Mouse (Mus musculus) megakaryocyte, adult 5-6 weeks (primary cell): ENCODE measurements around the gene Tmem163. TPM values are rescaled to one million over a fixed set of nuclear protein-coding genes. Genes with fewer than 3 reads are reported as not detected.

Source experiments
- ATAC-seq: 2 replicates; pipeline ENCODE4 v1.8.0; 2016; ENCODE audit warnings: mild to moderate bottlenecking, inconsistent platforms; ENCODE audit not compliant: poor library complexity, severe bottlenecking
- total RNA-seq, 2 experiments: library from RNA; stranded (forward) in 1 of 2; stranded (reverse) in 1 of 2; fragments of 153-499, 151-499 nt in 1 of 2; fragments of 221-1000, 200-1000 nt in 1 of 2; gene quantifications; 2 replicates each; pipeline versions ENCODE4 v1.2.3 to v1.2.4; 2015 to 2017

Tmem163 gene
- total RNA-seq, 2 experiments from 2014 or later, result 0.73 TPM; not detected in 1

DNA sequence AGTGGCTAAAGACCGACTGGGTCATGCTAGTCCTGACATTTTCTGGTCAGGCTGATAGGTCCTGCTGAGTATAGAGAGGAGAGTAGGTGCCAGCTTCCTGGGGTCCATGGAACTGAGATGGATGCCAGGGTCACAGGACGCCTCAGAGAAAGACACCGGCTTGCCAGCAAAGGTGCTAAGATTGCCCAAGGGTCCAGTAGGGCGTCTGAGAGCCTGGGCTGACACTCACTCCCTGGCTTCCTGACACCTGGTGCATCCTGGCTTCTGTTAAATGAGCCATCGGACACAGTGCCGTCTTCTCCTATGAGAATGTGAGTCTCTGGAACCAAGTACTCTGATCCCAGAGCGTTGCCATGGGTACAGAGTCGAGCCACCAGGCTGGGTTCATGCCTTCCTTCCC lies 170.4 kb downstream of the Tmem163 start:
- ATAC-seq, result no peak

GRCm38 (mm10) chr1:127508067-127508739 lies 171.1 kb downstream of the Tmem163 start:
- ATAC-seq, result no peak

DNA sequence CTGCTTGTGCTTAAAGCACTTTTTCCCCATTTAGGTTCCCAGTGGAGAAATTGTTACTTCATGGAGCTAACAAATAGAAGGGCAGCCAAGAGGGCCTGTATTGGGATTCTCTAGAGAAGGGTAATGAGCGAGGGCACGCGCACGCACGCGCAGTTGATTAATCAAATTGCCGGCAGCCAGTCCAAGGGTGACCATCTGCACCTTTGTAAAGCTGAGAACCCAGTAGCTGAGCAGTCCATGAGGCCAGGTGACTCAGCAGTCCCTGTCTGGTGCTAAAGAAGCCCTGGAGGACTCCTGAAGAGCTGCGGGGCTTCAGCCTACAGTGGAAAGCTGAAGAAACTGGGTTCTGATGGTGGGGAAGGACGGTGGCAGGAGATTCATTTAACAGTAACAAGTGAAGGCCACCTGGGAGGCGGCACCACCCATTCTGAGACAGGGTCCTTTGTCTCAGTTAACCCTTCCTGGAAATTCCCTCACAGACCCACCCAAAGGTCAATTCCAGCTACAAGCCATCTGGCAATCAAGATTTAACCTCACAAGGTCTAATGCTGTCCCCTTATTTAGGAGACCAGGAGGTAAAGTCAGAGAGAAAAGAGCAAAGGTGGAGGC lies 172.2 kb downstream of the Tmem163 start:
- no peak for ATAC-seq

DNA sequence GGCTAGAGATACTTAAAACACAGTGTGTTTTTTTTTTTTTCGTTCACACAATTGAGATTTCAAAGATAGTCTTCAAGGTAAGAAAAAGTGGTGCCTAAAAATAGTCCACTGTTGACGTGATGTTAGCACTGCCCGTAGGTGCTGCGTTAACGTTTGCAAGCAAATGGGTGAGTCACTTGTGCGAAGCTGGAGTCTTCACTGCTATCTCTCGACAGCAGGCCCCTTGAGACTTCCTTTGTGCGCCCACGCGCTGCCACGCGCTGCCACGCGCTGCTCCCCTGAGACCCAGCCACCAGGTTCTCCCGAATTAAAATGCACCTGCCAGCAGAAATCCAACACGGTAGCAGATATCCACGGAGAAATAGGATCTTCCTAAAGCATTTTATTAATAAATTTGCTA lies 178.6 kb downstream of the Tmem163 start:
- no peak for ATAC-seq

DNA sequence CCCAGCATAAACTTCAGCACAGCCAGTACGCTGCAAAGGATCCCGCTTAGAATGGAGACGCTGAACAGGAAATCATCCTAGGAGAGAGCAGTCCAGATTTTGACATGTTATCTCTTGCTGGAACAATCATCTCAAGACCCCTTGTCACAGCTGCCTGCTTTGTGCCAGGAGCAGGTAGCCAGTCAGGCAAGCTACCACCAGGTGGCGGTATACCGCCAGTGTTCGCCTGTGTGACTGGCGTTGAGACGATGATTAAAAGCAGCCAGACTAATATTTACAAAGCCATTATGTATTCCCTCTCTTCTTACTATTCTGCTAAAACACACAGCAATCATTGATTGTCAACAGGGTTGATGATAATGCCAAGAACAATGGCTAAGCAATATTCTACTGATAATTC lies 179.1 kb downstream of the Tmem163 start:
- ATAC-seq, result peak; percentile 70

- ATAC-seq, result no peak
Measured at GRCm38 (mm10) chr1:127498746-127499145, 180.6 kb downstream of the Tmem163 start.

- ATAC-seq, result peak; percentile 89
Measured at GRCm38 (mm10) chr1:127496737-127497543, 182.4 kb downstream of the Tmem163 start.

DNA sequence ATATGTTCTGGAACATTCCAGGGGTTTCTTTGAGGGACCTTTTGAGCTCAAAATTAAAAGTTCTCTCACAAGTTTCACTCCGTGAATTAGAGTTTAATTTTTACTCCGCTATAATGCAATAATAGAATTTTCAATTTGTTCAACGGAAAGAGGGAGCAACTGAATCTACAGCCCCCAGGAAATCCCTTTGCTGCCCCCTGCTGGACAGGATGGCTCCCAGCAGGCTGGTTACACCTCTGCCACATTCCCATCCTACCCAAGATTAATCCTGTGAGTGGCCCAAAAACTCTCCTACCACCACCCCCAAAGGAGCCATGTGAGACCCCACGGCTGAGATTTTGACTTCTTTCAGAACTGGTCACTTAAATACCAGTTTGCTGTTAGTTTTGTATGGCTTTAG lies 192.2 kb downstream of the Tmem163 start:
- ATAC-seq, result peak; percentile 40; the same call in 1 of the 2 replicates

DNA sequence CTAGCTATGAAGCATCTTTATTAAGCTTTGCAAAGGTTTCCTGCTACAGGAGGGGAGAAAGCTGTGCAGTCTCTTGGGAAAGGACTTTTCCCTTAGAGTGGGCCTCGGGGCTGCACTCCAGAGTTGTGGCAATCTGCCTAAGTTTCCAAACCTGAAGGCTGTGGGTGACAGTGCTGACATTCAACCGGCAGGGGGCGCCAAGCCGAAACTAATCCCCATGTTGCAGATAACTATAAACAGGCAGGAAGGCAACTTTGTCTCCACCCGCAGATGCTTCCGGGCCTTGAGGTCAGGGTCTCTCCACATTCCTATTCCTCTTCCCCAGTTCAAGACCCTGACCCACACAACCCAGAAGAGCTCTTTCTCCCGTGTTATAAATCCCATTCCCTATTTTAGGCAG lies 194.5 kb downstream of the Tmem163 start:
- ATAC-seq, result peak; percentile 51

GRCm38 (mm10) chr1:127484188-127484587 lies 195.2 kb downstream of the Tmem163 start:
- no peak for ATAC-seq

GRCm38 (mm10) chr1:127482911-127483310 lies 196.4 kb downstream of the Tmem163 start:
- no peak for ATAC-seq

DNA sequence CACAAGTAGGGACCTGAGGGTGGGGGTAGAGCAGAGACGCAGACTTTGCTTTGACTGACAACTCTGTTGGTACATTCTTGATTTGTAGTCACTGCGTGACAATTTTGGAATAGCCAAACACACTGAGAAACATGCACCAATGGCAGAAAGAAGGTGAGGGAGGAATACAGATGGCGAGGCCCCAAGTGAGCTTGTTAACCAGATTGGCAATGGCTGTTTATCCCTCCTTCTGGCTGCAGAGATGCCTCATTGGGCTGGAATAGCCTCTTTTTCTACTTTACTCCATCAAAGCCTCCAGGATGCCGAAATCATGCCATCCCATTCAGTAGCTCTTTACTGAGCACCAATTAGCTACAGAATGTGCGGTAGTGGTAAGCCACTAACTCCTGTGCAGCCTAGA lies 203.6 kb downstream of the Tmem163 start:
- ATAC-seq, result no peak

DNA sequence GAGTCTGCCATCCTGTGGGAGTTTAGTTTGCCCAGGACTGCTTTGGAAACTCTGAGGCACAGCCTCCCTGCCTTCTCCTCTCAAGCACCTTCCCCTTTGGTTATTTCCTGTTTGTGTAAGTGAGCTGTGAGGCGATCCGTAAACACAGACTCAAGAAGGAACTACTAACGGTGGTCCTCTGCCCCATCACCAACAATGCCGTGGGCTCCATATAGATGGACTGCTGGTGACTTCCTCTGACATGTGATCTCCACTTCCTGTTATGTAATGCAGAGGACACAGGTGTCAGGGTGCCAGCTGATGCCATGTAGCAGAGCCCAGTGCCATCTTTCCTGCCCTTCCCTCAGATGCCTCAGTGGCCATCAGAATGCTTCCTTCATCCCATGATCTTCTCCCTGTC lies 209.2 kb downstream of the Tmem163 start:
- peak; percentile 62 for ATAC-seq

DNA sequence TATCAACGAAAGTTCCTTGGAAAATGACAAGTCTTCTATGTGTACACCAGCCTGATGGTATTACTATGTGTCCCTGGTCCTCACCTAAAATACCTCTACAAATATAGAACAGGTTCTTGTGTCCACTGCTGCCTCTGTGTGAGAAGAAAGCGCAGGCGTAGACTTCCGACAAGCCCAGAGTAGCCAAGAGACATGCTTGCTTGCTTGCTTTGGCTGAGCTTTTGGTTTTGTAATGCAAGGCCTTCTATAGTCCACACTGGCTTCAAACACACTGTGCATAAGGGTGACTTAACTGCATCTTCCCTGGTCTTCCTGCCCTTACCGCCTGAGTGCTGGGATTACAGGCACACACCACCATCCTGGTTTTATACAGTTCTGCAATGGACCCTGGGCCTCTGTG lies 212.1 kb downstream of the Tmem163 start:
- ATAC-seq, result no peak

DNA sequence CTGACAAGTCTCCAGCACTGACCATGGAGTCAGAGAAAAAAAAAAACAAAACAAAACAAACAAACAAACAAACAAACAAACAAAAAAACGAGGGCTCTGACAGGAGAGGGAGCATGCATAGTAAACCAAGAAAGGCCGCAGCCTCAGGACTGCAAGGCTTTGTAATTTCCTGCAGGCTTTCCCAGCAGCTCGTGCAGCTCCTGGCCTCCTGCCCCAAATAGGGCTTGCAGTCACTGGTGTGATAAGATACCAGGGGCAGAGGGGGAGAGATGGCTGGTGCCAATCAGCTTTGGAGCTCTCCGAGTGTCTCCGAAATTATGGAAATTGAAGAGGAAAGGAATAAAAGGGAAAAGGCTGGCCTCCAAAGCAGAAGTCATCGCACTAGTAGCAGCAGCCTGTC lies 214.1 kb downstream of the Tmem163 start:
- no peak for ATAC-seq

- ATAC-seq, result no peak
Measured at GRCm38 (mm10) chr1:127464041-127464440, 215.3 kb downstream of the Tmem163 start.

DNA sequence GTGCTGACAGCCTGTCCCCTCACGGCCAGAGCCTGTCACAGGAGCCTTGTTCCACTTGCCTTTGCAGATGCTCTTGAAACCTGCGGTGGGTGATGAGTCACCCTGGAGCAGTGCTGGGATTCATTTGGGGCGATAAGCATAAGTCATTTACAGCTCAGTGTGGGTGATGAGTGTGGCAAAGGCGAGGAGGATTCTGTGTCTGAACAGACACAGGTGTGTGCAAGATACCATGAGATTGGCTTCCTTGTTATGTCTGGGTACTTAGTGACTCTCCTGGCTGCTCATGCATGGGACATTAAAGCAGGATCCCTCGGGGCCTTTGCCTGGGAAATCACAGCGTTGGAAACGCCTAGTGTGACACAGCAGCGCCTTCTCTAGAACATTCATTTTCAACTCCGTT lies 218.3 kb downstream of the Tmem163 start:
- no peak for ATAC-seq

GRCm38 (mm10) chr1:127459576-127459975 lies 219.8 kb downstream of the Tmem163 start:
- ATAC-seq, result no peak

- peak; percentile 78 for ATAC-seq
Measured at GRCm38 (mm10) chr1:127459015-127459451, 220.3 kb downstream of the Tmem163 start.

DNA sequence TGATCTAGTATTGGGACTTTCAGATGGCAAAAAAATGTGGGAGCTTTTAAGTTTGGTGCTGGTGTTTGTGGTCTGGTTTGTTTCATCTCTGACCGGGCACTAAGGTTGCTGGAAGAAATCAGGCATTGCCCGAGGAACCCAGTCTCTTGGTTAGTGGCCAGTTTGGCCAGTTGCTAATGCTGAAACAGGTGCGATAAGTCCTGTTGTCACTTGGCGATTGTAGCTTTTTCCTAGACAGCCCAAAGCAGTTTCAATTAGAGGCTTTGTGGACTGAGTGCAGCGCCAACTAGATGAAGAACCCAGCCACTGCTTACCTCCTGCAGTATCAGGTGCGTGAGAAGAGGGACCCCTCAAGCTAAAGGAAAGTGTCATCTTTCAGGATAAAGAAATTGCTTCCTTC lies 226.0 kb downstream of the Tmem163 start:
- no peak for ATAC-seq

- ATAC-seq, result no peak
Measured at GRCm38 (mm10) chr1:127444836-127445485, 234.4 kb downstream of the Tmem163 start.
